Mouse (Mus musculus): Measurements from ENCODE around the gene Gprin1. TPM values are rescaled to one million over a fixed set of nuclear protein-coding genes. Genes with fewer than 3 reads are reported as not detected.
A peak's percentile ranks its signal among the peaks of the same experiment; 100 is the strongest.

The Gprin1 gene
- polyA plus RNA-seq, 1 experiment from 2014 or later = not detected

DNA sequence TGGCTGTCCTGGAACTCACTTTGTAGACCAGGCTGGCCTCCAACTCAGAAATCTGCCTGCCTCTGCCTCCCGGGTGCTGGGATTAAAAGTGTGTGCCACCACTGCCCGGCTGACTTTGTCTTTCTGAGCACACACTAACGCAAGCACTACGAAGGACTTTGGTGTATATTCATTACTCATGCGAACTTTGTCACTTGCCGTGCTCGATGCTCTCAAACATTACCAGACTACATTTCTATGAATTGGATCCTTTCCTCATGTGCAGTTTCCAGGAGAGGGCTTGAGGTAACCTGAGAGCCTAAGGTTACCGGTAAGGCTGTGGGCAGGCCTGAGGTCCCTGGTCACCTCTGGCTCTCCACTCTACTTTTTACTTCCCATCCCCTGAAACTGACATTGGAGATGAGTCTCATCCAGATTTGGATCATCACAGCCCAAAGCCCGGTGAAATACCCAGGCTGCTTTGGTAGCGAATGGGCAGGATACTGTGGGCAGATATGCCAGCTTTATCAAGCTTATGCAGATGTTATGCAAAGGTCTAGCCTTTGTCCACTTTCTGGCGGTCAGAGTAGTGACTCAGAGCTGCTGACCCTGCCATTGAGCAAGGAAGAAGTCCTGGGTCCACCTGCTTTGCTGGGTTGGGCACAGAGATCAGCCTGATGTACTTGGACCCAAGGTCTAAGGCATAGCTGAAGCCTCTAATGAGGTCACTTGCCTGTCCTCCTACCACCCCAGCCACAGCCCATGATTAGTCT, 54.0 kb downstream of the Gprin1 start:
- ATAC-seq (no peak), DNase-seq (no peak)
- Histone ChIP-seq H3K9me3 (ENCODE audit: low read length) (no peaks in the 10 kb centered on the region), H3K4me2 (ENCODE audit: low read depth, low read length) (no peak overlapping the region), H3K4me1 (ENCODE audit: insufficient read depth) (peaks cover 31% of the 10 kb centered on the region), H3K27ac (ENCODE audit: low read depth) (0 out of 2 replicates have a peak overlapping the region, but pooled peaks have one; percentile 7), H3K27me3 (ENCODE audit: insufficient read depth, low read length) (no peaks in the 10 kb centered on the region), H3K36me3 (replicated peaks; ENCODE audit: insufficient read depth, low read length) (no peaks in the 10 kb centered on the region), H3K9ac (replicated peaks) (no peak overlapping the region), H3K4me3 (ENCODE audit: low read depth, low read length) (no peak overlapping the region)
- 72% methylated on average over 11 of the region's 11 CpGs for WGBS (ENCODE audit: insufficient replicate concordance)
- no peak for TF ChIP-seq CTCF (IDR thresholded peaks at IDR 0.05; ENCODE audit: low read depth)
- TF ChIP-seq EP300 (IDR thresholded peaks at IDR 0.05; ENCODE audit: low read depth) = no peak

DNA sequence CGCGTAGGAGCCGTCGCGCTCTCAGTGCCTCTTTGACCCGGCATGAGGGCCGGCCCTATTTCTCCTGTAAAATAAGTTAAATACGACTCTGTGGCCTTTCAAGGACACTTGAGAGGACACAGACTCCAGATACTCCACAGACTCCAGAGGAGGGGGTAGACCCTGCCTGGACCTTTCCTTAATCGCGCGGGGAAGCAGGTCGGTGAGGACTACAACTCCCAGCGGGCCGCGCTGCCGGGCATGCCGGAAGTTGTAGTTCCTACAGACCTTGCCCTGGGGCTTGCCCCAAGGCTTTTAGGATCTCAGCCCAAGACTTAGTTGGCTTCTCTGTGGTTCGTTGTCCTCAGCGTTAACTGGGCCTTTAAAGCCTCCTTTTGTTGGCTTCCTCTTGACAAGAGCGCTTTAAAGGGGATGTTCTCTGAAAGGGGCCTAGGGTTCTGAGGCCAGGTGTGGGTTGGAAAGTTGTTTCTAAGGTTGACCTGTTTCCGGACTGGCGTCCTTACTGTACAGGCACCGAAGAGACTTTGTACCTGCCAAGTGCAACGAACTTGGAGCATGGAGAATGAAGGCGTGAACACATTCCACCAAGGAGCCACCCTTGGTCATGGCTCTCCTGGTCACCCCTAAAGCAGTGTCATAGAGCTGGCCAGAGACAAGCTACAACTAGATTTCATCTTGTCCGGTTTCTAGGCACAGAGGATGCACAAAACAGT, 55.2 kb downstream of the Gprin1 start:
- Histone ChIP-seq H3K9me3 (ENCODE audit: low read length) (no peaks in the 10 kb centered on the region), H3K27me3 (ENCODE audit: insufficient read depth, low read length) (no peaks in the 10 kb centered on the region), H3K36me3 (replicated peaks; ENCODE audit: insufficient read depth, low read length) (no peaks in the 10 kb centered on the region), H3K4me2 (ENCODE audit: low read depth, low read length) (peak overlapping the region; percentile 80), H3K27ac (ENCODE audit: low read depth) (peak overlapping the region; percentile 98), H3K4me3 (ENCODE audit: low read depth, low read length) (peak overlapping the region; percentile 97), H3K4me1 (ENCODE audit: insufficient read depth) (peaks cover 30% of the 10 kb centered on the region), H3K9ac (replicated peaks) (peak overlapping the region; percentile 67)
- no peak for DNase-seq
- 12% methylated on average over 26 of the region's 26 CpGs for WGBS (ENCODE audit: insufficient replicate concordance)
- ATAC-seq = peak; percentile 59
- TF ChIP-seq EP300 (IDR thresholded peaks at IDR 0.05; ENCODE audit: low read depth) (peak; percentile 43), CTCF (IDR thresholded peaks at IDR 0.05; ENCODE audit: low read depth) (no peak)

DNA sequence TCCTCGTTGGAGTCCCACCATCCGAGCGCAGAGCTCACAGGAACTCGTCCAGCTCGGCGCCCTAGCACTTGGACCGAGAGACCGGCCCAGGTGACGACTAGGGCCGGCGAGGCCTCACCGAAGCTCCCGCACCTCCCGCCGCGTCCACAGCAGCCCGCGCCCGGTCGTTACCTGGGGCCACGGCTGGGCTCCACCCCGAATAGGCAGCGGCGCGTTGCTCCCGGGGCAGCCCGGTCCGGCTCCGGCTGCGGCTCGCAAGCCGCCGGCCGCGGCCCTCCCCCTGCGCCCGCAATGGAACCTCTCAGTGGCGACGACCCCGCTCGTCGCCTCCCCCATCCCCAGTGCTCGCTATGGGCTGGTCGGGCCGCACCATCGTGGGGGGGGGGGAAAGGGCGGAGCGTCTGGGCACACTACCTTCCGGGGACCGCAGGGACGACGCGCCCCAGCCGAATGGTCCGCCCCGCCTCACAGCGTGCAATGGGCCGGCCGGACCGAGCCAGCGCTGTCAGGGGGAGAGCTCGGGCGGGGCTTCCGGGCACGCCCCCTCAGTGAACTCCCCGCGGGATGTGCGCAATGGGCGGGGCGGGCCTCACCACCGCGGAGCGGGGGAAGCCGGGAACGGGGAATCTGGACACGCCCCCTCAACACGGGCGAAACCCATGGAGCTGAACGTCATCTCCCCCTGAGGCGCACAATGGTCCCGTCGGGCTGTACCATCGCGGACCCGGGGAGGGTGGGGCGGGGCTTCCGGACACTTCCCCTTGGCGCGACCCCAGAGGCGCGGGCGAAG, 55.9 kb downstream of the Gprin1 start, which contains the start of gene Rnf44:
Rnf44 (minus strand) TSS at position 350 of the 790 bp plus-strand sequence.
- H3K27me3 ChIP-seq (ENCODE audit: insufficient read depth, low read length) = no peaks in the 10 kb centered on the region
- no peak for TF ChIP-seq CTCF (IDR thresholded peaks at IDR 0.05; ENCODE audit: low read depth)
- peak; percentile 84; the same call in 1 of the 2 replicates for TF ChIP-seq EP300 (IDR thresholded peaks at IDR 0.05; ENCODE audit: low read depth)
- peak within 1 kb of the TSS; percentile 97 for H3K4me3 ChIP-seq (ENCODE audit: low read depth, low read length)
- WGBS (ENCODE audit: insufficient replicate concordance) = under 1% methylated on average over 81 of the region's 92 CpGs
- peaks cover 30% of the 10 kb centered on the region for H3K4me1 ChIP-seq (ENCODE audit: insufficient read depth)
- ATAC-seq (peak; percentile 95), DNase-seq (peak; percentile 99)
- H3K9me3 ChIP-seq (ENCODE audit: low read length) = no peaks in the 10 kb centered on the region
- H3K36me3 ChIP-seq (replicated peaks; ENCODE audit: insufficient read depth, low read length) = no peaks in the 10 kb centered on the region
- peak within 1 kb of the TSS; percentile 97 for H3K9ac ChIP-seq (replicated peaks)
- peak within 1 kb of the TSS; percentile 98 for H3K27ac ChIP-seq (ENCODE audit: low read depth)
- H3K4me2 ChIP-seq (ENCODE audit: low read depth, low read length) = peak within 1 kb of the TSS; percentile 80

DNA sequence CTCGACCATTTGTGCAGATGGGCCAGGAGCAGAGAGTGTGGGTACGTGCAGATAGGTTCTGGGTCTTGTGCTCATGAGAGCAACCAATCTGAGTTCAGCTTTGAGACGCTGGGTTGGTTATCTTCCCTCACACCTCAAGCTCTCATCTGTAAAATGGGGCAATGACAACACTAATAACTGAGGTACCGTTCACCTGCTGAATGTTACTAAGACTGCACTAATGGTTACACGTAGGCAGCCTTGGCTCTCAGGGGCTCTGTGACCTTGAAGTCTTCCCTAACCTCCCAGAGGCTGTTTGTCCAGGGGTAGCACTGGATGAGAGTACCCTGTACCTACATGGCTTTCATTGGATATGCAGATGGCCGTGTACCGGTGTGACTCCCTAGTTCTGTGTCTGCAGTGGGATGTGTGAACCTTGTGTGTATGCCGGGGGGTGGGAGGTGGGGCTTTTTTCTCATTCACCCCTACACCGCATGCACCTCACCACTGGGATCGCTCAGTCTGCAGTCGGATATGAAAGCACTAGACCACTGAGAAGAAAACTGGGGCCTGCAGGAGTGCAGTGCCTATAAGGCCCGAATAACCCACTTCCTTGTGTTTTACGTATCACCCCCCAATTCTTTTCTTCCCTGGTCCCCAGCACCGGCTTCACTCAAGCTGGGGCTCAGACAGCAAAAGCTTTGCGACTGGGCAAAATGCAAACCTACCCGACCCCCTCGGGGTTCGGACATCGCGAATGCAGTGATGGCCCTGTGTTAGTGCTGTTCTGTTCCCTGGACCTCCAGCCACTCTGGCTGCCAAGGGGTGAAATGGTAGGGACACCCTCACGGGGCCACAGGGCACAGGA, 56.7 kb downstream of the Gprin1 start:
- Histone ChIP-seq H3K9ac (replicated peaks) (peak overlapping the region; percentile 97), H3K36me3 (replicated peaks; ENCODE audit: insufficient read depth, low read length) (no peaks in the 10 kb centered on the region), H3K27me3 (ENCODE audit: insufficient read depth, low read length) (no peaks in the 10 kb centered on the region), H3K4me3 (ENCODE audit: low read depth, low read length) (peak overlapping the region; percentile 97), H3K27ac (ENCODE audit: low read depth) (peak overlapping the region; percentile 98), H3K4me1 (ENCODE audit: insufficient read depth) (peaks cover 30% of the 10 kb centered on the region), H3K9me3 (ENCODE audit: low read length) (no peaks in the 10 kb centered on the region), H3K4me2 (ENCODE audit: low read depth, low read length) (peak overlapping the region; percentile 80)
- no peak for ATAC-seq
- TF ChIP-seq EP300 (IDR thresholded peaks at IDR 0.05; ENCODE audit: low read depth) = no peak
- no peak for TF ChIP-seq CTCF (IDR thresholded peaks at IDR 0.05; ENCODE audit: low read depth)
- peak; percentile 29 for DNase-seq
- WGBS (ENCODE audit: insufficient replicate concordance) = 7% methylated on average over 21 of the region's 21 CpGs

DNA sequence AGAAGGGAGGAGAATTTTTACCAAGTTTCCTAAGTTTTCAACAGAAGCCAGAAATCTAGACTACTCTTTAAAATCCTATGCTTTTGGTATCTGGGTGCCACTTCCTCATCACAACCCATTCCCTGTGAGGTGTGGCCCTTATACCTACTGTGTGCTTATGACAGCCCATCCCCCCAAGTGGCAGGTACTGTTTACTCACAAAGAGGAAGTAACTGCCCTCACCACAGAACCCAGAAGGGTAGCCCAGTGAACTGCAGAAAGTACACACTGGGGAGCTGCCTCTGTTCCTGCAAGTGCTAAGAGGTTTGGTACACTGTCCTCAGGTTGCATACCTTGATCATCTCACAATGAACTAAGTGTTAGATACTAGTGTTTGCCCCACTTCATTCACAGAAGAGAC, 57.9 kb downstream of the Gprin1 start:
- peak; percentile 38 for DNase-seq
- peaks cover 30% of the 10 kb centered on the region for H3K4me1 ChIP-seq (ENCODE audit: insufficient read depth)
- H3K4me3 ChIP-seq (ENCODE audit: low read depth, low read length) = peak overlapping the region; percentile 97
- H3K27ac ChIP-seq (ENCODE audit: low read depth) = peak overlapping the region; percentile 98
- H3K9ac ChIP-seq (replicated peaks) = peak overlapping the region; percentile 97
- H3K27me3 ChIP-seq (ENCODE audit: insufficient read depth, low read length) = no peaks in the 10 kb centered on the region
- H3K4me2 ChIP-seq (ENCODE audit: low read depth, low read length) = peak overlapping the region; percentile 80
- ATAC-seq = no peak
- no peaks in the 10 kb centered on the region for H3K36me3 ChIP-seq (replicated peaks; ENCODE audit: insufficient read depth, low read length)
- H3K9me3 ChIP-seq (ENCODE audit: low read length) = no peaks in the 10 kb centered on the region
- TF ChIP-seq CTCF (IDR thresholded peaks at IDR 0.05; ENCODE audit: low read depth) (no peak), EP300 (IDR thresholded peaks at IDR 0.05; ENCODE audit: low read depth) (no peak)
